Mouse (Mus musculus): ENCODE results near the gene Slco6d1. TPM values are rescaled to one million over a fixed set of nuclear protein-coding genes. Genes with fewer than 3 reads are reported as not detected.
"Not testable (repeated sequence)": the region's sequence is repeated elsewhere in the genome, so short reads cannot be mapped to it uniquely, and the experiment has no call there.

The Slco6d1 gene
- not detected for total RNA-seq (2021)
- long read RNA-seq, experiment 1 = 0 reads
- long read RNA-seq, experiment 2 = 0 reads

DNA sequence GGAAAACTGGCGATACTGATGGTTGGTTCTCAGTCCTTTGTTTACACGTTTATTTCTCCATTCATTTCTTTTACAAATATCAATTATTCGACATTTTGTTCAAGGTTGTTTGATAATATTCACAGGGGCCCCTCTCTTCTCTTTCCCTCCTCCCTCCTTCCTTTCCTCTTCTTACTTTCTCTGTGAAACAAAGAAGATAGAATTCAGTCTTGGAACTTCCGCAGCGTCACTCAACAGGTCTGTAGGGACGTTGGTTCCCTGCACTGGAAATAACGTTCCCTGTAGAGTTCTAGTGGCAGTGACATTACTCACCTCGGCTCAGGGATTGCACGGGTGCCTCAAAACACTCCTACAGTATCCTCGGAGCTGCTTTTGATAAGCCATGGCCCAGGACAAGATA is at the start of gene Slco6d1:
Gene Slco6d1, plus strand, starts transcription at position 301 of the 400 bp plus-strand sequence.
- DNase-seq (ENCODE audit: low spot score in 2 of 2) = no peak

DNA sequence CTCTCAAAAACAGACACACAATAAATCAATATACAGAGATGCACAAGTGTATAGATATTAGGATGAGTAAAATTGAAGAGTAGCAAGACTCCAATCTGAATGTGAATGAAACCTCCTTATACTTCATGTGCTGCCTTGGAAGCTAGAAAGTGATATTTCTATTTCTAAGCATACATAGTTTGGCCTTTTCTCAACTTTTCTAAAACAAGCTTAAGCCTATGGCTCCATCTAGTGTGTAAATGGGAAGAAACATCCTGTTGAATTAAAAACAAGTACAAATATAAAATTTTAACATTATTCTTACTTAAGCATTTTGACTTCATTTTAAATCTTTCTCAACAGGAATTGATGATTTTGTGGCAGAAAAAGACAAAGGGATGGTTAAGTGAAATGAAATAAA is 28.9 kb upstream of the Slco6d1 start:
- DNase-seq (ENCODE audit: low spot score in 2 of 2) = no peak

DNA sequence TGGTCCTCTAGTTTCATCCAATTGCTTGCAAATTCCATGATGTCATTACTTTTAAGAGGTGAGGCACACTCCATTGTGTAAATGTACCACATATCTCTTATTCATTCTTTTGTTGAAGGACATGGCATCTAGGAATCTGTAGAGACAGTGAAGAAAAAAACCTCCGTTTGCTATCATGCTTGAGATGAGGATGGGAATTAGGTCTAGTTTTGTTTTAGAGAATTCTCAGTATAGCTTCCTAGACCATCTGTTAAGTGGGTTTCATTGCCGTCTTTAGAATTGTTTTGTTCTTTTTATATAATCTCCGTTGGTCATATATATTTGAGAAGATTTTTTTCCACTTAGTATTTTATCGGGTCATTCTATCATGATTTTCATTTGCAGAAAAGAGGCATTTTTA is 27.0 kb downstream of the Slco6d1 start:
- DNase-seq (ENCODE audit: low spot score in 2 of 2) = no peak

DNA sequence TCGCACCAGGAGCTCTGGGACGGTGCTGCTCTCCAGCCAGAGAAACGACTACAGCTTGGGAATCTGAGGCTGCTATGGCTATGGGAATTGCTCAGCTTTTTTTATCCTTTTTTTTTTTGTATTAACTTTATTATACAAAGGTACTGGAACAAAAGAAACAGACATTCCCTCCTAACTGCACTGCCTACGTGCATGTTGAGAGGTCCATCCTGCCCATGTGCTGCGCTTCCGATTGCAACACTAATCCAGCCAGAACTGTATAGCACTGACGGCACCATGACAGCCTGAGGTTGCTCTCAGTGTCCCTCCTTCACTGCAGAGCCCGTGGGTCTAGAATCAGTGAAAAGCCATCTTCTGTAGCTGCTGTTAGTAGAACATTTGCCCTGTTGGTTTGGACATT is 38.3 kb downstream of the Slco6d1 start:
- not testable (repeated sequence) for DNase-seq (ENCODE audit: low spot score in 2 of 2)

DNA sequence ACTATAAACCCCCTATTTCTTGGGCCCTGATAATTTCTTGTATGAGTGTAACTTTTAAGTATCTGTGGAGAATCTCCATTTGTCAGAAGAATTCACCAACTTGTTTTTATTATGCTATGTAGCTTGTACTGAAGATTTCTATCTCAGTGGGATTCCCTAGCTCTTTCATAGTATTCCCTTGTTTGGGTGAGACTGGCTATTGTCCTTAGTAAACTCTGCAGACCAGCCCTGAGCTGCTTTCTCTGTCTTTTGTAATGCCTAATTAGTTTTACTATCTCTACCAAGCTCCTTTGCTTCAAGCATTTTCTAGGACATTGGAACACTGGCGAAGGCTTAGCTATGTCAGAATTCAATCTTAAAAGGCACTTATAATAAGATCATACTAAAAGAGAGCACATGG is 55.5 kb downstream of the Slco6d1 start:
- not testable (repeated sequence) for DNase-seq (ENCODE audit: low spot score in 2 of 2)

DNA sequence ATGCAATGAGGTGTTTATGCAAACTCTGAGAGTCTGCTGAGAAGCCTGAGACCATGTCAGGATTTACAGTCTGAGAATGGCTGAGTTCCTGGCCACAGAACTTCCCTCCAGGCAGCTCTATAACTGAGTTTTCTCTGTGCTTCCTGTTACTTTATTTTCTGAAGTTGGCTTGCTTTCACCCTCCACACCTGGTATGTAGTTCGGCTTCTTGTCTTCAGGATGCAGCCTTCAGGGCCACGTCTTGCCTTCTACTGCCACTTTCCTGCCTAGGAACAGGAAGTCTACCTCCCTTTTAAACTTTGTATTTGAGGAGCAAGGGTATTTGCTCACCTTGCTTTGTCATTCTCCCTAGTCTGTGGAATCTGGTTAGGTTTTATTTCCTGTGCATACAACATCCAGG is 58.3 kb downstream of the Slco6d1 start:
- DNase-seq (ENCODE audit: low spot score in 2 of 2) = no peak

DNA sequence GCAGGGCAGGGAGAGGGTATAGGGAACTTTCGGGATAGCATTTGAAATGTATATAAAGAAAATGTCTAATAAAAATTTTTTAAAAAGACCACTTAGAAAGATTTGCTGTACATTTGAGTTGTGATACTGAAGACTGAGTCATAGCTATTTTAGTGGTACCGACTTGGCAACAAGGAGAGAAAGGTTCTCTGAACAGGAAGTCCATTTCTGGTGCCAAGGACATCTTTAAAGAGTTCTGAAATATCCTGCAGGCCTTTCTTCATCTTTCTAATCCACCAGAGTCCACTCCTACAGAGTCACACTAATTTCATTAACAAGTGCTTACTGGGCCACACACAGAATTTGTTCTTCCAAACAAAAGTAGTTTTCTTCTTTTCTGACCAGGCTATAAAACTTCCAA is 85.1 kb downstream of the Slco6d1 start:
- DNase-seq (ENCODE audit: low spot score in 2 of 2) = no peak

DNA sequence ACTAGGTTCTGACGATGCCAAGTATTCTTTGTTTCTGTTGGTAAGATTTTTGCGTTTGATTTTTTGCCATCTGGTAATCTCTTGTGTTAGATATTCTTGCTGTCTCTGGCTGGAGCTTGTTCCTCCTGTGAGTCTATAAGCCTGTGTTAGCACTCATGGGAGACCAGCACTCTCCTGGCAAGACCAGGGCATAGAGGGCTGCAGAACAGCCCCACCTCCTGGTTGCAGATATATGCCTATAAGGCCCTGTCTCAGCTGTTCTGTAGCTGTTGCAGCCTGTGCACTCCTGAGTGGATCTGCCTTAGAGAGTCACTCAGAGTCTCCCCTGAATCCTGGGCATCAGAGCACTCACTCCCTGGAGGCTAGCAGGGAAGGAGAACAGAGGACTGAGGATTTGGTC is 102.1 kb downstream of the Slco6d1 start:
- no peak for DNase-seq (ENCODE audit: low spot score in 2 of 2)

DNA sequence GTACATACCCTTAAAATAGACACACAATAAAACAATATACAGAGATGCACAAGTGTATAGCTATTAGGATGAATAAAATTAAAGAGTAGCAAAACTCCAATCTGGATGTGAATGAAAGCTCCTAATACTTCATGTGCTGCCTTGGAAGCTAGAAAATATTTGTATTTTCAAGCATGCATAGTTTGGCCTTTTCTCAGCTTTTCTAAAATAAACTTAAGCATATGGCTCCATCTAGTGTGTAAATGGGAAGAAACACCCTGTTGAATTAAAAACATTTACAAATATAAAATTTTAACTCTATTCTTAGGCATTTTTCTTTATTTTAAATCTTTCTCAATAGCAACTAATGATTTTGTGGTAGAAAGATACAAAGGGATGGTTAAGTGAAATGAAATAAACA is 102.6 kb downstream of the Slco6d1 start:
- no peak for DNase-seq (ENCODE audit: low spot score in 2 of 2)

DNA sequence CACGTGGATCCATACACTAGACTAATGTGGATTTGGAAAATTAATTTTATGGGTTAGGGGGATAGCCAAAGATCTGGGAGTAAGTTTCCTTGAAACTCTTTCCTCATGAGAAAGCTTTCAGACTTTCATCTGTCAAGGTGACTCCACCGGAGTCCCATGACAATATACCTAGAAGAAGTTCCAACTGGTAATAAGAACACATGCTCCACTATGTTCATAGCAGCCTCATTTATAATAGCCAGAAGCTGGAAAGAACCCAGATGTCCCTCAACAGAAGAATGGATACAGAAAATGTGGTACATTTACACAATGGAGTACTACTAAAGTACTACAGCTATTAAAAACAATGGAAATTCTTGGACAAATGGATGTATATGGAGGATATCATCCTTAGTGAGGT is 107.4 kb downstream of the Slco6d1 start:
- not testable (repeated sequence) for DNase-seq (ENCODE audit: low spot score in 2 of 2)

DNA sequence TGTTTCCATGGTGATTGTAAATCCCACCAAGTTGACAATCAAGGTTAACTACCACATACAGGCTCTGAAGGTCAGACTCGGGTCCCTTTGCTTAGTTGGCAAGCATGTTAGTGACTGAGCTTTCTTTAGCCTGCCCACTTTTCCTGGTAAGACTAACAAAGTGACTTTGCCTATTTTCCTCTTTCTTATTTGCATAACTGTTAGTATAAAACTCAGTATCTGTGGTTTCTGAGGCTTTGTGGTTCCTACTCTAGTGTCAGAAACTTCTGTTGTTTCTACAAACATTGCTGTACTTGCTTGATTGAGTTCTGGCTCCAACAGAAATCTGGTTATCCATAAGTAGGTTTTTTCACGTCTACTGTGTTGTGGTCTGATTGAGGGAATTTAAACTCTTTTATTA is 124.4 kb downstream of the Slco6d1 start:
- no peak for DNase-seq (ENCODE audit: low spot score in 2 of 2)

DNA sequence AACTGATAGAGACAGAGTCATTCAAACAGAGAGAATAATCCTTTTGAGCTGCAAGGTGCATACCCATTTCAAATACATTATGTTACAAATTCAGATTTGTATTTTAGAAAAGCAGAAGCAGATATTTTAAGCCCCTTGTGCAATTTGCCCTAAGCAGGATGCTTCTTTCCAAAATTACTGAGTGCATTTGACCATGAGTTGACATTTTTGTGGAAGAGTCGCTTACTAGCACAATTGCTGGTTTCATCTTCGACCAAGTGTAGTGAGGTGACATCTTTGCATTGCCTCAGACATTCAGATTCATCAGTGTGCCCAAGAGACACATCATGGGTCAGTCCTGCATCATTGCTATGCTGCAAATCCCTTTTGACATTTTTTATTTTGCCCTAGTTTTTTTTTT is 133.5 kb downstream of the Slco6d1 start:
- no peak for DNase-seq (ENCODE audit: low spot score in 2 of 2)

DNA sequence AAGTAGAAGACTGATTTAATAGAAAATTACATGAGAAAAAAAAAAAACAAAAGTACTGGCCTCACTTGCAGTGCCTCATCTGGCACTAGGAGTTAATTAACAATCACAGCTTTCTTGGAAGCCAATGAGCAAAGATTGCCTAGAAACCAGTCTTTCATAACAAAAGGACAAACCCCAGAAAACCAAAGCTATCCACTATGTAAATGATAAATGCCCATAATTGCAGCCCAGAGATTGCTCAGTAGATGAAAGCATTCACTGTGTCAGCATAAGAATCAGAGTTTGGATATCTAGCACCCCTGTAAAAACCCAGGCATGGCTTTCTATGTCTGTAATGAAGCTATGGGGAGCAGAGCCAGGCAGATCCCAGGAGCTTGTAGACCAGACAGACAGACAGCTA is 144.8 kb downstream of the Slco6d1 start:
- no peak for DNase-seq (ENCODE audit: low spot score in 2 of 2)

Small RNA genes lying within 50 kb of the gene (microRNA-seq; reads per million reads assigned to microRNA genes)
- gene Gm26134 = not detected
